Mouse (Mus musculus): ENCODE data around the gene Prrt1.

Prrt1 gene

DNA sequence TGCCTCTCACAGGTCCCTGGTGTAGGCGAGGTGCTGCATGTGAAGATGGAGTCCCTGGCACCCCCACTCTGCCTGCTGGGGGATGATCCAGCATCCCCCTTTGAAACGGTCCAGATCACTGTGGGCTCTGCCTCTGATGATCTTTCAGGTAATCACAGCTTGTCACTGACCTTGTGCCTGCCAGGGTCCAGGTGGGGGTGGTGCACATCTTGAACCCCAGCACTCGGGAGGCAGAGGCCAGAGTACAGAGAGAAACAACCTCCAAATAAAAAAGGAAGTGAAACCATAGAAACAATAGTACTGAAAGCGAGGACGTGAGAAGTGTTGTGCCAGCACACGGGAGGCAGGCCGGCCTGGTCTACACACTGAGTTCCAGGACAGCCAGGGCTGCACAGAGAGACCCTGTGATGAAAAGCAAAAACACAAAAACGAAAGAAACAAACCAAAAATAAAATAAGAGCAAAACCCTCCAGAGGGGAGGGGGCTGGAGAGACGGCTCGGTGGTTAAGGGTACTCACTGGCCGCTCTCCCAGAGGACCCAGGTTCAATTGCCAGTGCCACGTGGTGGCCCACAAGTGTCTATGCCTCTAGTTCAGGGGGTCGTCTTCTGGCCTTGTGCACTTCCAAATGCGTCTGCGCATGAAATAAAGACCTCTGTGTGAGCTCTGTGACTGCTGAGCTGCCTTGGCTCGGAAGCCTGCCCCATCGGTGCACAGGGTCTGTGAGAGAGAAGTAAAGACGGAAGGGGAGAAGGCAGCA, 20.0 kb downstream of the Prrt1 start:
- peak in 1 of 2 experiments; percentile 59 for DNase-seq (ENCODE audit: low spot score in 2 of 2)

DNA sequence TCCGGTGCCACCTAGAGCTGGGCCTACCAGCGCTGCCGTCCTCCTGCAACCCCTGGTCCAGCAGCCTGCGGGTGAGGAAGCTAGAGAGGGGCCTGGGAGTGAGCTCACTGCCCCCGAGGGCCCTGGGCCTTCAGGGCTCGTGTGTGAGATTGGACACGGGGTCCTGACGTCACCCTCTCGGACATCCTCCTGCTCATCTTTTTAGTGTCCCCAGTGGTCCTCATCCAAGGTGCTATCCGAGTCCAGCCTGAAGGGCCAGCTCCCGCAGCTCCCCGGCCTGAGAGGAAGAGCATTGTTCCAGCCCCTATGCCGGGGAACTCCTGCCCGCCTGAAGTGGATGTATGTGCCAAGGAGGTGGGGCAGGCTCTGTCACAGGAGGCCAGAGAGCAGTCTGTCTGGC, 21.4 kb downstream of the Prrt1 start:
- no peak for DNase-seq (ENCODE audit: low spot score in 2 of 2)

DNA sequence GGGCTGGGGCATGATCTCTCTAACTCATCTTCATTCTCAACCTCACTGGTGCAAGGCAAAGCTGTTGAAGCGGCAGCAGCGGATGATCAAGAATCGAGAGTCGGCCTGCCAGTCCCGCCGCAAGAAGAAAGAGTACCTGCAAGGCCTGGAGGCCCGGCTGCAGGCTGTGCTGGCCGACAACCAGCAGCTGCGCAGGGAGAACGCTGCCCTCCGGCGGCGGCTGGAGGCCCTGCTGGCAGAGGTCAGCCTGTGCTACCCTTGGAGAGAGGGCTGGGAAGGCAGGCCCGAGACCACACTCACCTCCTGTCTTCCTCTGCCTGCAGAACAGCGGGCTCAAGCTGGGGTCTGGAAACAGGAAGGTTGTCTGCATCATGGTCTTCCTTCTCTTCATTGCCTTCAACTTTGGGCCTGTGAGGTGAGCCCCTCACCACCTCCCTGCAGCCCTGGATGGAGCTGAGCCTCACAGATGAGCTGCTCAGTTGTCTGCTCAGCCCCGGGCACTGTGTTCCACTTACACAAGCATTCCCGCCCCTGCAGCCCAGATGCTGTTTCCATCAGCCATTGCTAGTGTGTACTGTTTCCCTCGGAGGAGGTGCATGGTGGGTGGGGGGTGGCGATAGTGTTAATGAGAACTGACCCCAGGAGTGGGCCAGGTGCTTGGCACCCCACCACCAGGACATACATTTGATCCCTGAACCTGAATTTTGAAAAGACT, 22.3 kb downstream of the Prrt1 start:
- peak; percentile 53 to 82 for DNase-seq (ENCODE audit: low spot score in 2 of 2)

DNA sequence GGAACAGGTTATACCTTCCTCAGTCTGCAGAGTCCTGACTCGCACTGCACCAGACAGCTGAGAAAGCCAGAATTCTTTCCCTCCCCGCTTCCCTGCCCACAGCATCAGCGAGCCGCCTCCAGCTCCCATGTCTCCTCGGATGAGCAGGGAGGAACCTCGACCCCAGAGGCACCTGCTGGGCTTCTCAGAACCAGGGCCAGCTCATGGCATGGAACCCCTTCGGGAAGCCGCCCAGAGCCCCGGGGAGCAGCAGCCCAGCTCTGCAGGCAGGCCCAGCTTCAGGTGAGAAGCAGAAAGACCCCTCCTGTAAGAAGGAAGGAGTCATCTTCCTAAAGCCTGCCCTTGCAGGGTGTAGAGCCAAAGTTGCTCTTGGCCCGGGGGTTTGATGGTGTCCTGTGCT, 23.2 kb downstream of the Prrt1 start:
- DNase-seq (ENCODE audit: low spot score in 2 of 2), result no peak

DNA sequence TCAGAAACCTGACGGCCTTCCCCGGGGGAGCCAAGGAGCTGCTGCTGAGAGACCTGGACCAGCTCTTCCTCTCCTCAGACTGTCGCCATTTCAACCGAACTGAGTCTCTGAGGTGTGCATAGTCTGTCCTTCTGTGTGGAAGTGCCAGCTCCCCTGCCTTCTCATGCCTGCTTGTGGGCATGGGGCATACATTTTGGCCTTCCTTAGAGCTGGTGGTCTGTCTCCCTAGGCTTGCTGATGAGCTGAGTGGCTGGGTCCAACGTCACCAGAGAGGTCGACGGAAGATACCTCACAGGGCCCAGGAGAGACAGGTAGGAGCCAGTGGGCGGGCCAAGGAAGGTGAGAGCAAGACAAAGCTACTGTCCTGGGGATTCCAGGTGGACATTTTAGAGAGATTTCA, 23.7 kb downstream of the Prrt1 start:
- no peak for DNase-seq (ENCODE audit: low spot score in 2 of 2)

DNA sequence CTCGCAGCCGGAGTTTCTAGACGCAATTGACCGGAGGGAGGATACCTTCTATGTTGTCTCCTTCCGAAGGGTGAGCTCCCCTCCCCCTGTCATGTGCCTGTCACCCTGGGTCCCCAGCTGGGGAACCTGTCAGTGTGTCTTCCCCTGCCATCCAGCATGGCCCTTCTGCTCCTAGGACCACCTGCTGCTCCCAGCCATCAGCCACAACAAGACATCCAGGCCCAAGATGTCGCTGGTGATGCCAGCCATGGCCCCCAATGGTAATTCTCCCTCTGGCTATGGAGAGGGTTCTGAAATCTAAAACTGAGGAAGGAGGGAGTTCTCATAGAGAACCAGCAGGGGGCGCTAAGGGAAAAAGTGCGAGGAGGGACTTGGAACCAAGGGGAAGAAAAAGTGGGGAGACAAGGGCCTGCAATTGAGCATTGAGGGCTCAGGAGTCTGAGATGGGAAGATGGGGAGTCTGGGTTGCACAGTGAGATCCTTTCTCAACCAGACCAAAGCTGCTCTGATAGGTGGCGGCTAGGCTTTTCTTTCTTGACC, 24.5 kb downstream of the Prrt1 start:
- peak; percentile 57 to 85 for DNase-seq (ENCODE audit: low spot score in 2 of 2)

DNA sequence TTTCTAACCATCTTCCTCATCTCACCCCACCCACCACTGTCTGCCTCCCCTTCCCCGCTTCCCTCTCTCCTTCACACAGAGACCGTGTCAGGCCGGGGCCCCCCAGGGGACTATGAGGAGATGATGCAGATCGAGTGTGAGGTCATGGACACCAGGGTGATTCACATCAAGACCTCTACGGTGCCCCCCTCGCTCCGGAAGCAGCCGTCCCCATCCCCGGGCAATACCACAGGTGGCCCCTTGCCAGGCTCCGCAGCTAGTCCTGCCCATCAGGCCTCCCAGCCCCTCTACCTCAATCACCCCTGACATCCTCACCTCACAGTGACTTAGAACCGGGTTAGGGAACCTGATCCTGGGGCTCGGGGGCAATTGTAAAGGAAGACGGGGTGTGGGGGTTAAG, 25.1 kb downstream of the Prrt1 start:
- no peak for DNase-seq (ENCODE audit: low spot score in 2 of 2)

DNA sequence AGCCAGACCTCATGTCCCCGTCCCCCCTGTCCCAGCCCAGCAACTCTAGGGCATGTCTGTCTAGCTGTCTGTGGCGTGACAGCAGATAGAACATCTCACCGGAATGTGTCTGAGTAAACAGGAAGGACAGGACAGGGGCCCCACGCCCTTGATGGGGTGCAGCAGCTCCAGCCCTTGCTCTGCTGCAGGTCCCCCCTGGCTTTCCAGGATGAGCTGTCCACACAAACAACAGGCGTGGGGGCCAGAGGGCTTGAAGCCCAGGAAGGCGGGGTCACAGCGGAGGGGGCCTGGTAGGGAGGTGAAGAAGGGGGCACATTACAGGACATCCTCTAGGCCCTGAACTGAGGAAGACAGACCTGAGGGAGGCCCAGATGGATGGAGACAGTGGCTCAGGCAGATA, 25.8 kb downstream of the Prrt1 start:
- no peak for DNase-seq (ENCODE audit: low spot score in 2 of 2)

DNA sequence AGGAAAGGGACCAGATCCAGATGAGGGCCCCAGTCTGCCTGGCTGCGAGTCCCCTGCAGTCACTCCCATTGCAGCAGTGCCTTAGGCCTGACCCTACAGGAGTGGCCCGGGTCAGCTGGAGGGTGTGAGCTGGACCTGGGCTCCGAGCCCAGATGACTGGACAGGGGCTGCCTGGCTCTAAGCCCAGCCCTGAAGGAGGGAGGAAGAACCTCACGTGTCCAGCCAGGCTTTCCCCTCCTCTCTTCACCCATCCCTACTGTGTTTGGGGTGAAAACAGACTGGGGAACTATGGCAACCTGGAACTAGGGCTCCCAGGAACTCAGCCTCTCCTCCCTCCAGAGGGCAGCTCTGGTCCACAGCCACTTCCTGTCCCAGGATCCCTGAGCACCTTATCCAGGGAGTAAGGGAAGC, 26.3 kb downstream of the Prrt1 start:
- DNase-seq (ENCODE audit: low spot score in 2 of 2), result no peak

DNA sequence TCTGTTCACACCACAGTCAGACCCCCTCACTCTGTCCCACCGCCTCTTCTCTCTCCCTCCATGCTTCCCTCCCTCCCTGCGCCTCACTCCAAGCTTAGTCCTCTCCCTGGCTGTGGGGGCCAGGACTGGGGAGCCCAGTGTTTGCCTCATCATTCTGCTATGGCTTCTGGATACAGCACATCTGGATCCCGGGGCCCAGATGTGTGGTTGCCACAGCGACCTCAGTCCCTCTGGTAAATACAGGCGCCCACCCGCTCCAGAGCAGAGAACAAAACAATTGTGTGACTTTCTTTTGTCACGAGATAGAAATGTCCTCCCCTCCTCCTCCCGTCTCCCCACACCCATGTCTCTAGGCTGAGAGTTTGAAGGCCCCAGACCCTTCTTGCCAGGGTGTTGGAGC, 27.3 kb downstream of the Prrt1 start:
- no peak for DNase-seq (ENCODE audit: low spot score in 2 of 2)

DNA sequence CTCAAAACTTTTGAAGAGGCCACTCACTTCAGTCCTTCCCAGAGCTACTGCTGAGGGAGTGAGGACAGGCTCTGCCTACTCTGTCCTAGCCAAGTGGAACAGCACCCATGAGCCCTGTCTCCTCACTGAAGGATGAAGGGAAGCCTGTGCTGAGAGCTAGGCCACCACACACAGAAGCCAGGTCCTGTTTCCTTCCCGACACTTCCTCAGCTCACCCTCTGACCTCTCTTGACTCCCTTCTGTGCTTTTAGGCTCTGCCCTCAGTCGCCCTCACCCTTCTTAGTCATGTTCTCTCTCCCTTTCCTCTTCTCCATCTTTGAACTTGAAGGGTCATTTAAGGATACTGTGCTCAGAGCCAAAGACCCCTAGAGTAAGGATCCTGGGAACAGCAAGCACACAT, 27.9 kb downstream of the Prrt1 start:
- no peak for DNase-seq (ENCODE audit: low spot score in 2 of 2)

DNA sequence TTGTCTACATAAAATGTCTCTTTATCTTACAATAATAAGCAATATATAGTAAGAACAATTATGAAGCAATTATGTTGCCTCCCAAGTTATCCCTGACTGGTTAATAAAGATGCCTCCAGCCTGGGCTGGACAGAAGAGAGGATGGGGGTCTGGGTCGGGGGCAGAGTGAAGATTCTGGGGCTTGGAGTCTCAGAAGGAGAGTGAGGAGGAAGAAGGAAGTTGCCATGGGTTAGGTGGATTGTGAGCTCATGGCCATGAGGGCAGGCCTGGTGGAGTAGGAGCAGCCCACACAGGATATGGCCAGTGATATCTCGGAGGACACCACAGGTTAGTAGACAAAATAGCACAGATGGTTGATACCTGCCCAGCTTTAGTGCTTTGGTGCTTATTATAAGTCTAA, 28.8 kb downstream of the Prrt1 start:
- DNase-seq (ENCODE audit: low spot score in 2 of 2), result no peak

DNA sequence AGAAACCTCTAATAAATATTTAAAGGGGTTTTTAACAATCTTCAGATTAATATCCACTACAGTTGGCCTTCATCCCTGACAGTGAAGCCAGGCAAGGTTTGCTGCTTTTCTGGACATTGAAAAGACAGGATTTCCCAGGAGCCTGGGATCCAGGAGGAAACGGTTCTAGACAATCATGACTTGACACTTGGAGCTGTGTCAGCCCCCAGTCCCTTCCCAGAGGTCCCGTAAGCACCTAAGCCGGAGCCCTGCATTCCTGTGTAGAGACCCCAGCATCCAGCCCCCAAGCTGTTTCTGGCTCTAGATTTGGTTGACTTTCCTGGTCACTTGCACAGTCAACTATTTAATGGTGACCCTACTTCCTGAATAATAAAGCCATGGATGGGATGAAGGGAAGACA, 29.3 kb downstream of the Prrt1 start:
- DNase-seq (ENCODE audit: low spot score in 2 of 2), result no peak

DNA sequence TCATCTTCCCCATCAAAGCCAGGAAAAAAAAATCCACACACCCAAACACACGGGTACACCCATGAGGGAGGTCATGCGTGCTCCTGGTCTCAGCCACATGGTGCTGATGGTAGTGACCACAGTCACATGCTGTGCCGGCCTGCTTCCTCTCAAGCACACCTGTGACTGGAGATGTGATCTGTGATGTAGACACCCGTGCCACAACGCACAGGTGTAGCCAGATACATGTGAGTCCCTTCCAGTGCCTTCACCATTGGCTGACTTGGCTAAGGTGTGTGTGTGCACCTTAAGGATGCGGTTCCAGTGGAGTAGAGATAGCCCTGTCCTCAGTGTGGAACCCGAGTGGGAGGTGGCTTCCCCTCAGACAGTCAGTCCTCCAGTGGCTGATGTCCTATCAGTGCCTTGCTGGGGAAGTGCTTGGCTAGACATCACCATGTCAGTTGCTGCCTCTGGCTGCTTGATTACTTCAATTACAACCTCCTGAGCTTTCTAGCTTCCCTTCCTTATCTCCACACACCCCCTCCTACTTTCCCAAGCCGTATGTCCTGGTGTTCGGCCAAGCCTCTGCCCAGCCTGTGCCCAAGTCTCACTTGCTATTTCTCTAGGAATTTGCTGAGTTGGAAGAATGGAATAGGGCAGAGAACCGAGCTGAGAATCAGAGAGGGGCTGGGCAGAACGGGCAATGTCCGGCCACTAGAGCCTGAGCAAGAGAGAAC, 30.0 kb downstream of the Prrt1 start:
- DNase-seq (ENCODE audit: low spot score in 2 of 2), result no peak

DNA sequence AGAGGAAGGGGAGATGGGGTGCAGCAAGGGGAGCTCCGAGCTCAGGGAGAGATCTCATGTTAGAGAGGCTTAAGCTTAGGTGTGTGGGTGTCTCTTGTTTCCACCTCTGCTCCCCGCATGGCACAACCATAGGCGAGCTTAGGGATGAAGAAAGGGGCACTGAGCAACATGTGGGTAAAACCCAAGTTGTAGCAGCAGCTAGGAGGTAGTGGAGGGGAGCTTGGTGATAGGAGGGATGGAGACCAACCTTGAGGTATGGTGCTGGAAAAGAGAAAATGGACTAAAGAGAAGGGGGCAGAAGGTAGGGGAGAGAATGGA, 30.5 kb downstream of the Prrt1 start:
- no peak for DNase-seq (ENCODE audit: low spot score in 2 of 2)

DNA sequence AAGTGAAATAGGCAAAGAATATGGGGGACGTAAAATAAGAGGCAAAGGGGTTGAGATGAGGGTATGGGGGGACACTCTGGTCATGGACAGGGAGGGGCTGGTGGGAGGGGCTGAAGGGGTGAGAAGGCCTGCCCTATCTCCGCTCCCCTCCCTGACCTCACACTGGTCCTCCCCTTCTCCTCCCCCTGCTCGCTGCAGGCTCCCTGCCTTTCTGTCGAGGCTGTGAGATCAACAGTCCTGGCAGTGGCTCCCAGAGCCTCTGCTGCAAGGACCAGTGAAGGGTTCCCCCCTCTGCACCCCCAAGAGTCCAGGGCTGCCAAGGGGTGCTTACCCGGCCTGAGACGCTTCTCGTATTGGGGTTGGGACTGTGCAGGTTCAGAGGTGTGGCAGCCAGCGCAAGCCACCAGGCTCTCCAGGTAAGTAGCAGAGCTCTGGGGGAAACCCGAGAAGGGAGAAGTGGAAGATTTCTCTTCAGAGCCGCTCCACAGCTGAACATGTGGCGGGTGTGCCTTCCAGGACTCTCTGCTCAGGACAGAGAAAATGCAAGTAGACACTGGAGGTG, 31.0 kb downstream of the Prrt1 start:
- DNase-seq (ENCODE audit: low spot score in 2 of 2), result no peak

DNA sequence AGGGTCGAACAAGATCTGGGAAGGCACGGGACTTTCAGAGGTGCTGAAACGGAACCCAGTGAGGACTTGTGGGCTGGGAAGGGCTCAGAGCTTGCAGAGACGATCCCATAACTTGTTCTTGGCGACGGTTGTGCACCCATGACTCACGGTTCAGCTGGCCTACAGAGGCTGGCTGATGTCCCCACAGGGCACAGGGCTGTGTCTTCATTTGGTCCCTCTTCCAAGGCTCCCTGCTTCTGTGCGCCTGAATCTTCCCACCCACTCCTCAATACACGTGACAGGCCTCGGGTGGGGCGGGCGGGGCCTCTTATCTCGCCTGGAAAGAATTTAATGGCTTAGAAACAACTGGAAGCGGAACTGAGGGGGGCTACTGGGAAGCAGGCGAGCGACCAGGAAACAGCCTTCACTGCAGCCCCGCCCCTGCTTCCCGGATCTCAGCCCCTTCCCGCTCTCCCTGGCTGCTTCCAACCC, 31.8 kb downstream of the Prrt1 start:
- DNase-seq (ENCODE audit: low spot score in 2 of 2), result no peak

DNA sequence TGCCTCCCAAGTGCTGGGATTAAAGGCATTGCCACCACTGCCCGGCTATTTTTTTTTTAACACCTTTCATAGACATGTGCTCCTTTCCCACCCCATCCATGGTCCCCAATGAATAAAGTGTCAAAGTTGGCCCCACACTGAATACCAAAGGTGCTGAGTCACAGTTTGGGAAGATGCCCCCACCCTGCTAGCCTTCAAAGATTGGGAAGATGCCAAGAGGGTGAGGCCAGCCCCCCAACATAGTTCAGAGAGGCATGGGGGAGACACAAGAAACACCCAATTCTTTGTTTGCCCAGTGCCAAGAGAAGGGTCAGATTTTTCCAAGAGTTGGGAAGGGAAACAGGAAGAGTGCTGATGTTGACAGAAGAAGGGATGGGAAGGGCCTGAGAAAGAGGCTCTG, 33.1 kb downstream of the Prrt1 start:
- no peak for DNase-seq (ENCODE audit: low spot score in 2 of 2)

DNA sequence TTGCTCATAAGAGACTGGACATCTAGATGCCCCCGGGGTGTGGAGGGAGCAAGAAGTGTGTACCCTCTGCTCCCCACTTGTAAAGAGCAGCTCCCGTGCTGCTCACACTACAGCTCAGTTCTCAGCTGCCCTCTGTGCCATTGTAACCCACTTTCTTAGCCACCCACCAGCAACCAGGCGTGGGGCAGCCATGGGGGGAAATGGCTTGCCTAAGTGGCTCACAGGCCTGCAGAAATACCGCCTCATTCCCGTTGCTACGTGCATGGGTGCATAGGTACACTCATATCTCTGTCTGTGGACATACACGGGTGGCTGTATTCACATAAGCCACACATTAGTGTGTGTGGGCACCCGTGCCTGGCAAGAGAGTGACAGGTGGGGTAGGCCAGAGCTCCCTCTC, 33.6 kb downstream of the Prrt1 start:
- DNase-seq (ENCODE audit: low spot score in 2 of 2), result no peak

DNA sequence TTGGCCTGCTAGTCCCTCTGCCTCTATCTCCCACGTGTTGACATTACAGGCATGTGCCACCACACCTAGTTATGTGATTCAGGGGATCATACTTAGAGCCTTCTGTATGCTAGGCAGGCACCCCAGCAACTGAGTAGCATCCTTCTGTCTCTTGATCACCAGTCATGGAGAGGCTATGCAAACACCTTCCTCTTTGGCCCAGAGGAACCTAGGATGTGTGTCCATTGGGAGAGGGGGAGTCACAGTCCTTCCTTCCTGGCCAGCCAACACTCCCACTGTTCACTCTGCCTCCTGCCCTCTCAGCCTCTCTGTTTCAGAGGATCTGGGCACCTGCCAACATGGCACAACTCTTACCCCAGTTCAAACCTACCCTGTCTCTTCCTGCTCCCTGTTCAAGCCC, 34.2 kb downstream of the Prrt1 start:
- DNase-seq (ENCODE audit: low spot score in 2 of 2), result no peak

DNA sequence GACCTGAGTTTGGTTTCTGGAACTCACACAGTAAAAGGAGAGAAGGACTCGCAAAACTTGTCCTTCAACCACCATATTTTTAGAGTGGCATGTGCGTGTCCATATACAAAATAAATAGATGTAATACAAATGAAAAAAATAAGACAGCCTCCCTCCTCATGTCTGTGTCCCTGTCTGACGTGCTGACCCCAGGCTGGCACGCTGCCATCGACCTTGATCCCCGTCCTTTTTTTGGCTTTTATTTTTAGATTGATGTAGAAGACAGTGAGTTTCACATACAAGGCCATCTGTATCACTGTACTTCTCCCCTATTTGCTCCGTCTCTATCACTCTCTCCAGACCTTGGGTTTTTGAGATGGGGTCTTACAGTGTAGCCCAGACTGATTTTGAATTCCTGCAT, 35.1 kb downstream of the Prrt1 start:
- no peak for DNase-seq (ENCODE audit: low spot score in 2 of 2)

DNA sequence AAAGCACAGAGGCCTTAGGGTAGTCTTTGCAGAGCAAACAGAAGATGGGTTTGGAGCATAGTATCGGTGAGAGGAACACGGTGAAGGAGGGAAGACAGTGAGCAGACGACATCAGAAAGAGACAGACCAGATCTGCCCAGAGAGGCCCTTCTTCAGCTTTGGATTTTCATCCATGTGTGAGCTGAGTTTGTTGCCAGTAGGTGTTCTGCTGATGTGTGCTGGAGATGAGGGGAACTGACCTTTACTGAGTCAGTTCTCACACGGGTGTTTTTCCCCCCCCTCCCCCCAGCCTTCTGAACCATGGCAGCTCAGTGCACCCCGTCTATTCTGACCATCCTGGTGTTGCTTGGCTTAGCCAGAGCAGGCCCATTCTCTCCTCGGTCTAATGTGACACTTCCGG, 40.9 kb downstream of the Prrt1 start, which contains the start of gene Tnxb:
TSS of gene Tnxb (plus strand) at position 301 of the 400 bp plus-strand sequence.
- no peak for DNase-seq (ENCODE audit: low spot score in 2 of 2)
